Mouse (Mus musculus): Measurements from ENCODE around the gene Rab22a. TPM values are rescaled to one million over a fixed set of nuclear protein-coding genes. Genes with fewer than 3 reads are reported as not detected.

Rab22a gene
- polyA plus RNA-seq, 1 experiment: 24.6 TPM

GRCm38 (mm10) chr2:173657736-173658135 is 1.8 kb upstream of the Rab22a start:
- H3K4me1 ChIP-seq (ENCODE audit: control insufficient read depth, insufficient read depth, insufficient read length, low read length): peaks cover 13% of the 10 kb centered on the region
- no peak overlapping the region for H3K27ac ChIP-seq (replicated peaks; ENCODE audit: low read depth, low read length)
- H3K4me3 ChIP-seq (ENCODE audit: insufficient read depth, low read depth, low read length): no peak overlapping the region

GRCm38 (mm10) chr2:173658517-173658916 is 1.0 kb upstream of the Rab22a start:
- H3K4me1 ChIP-seq (ENCODE audit: control insufficient read depth, insufficient read depth, insufficient read length, low read length): peaks cover 13% of the 10 kb centered on the region
- H3K27ac ChIP-seq (replicated peaks; ENCODE audit: low read depth, low read length): no peak overlapping the region
- peak overlapping the region; percentile 63; the same call in 1 of the 2 replicates for H3K4me3 ChIP-seq (ENCODE audit: insufficient read depth, low read depth, low read length)

- peak overlapping the region; percentile 84 for H3K4me3 ChIP-seq (ENCODE audit: insufficient read depth, low read depth, low read length)
- H3K4me1 ChIP-seq (ENCODE audit: control insufficient read depth, insufficient read depth, insufficient read length, low read length): peaks cover 16% of the 10 kb centered on the region
- H3K27ac ChIP-seq (replicated peaks; ENCODE audit: low read depth, low read length): peak overlapping the region; percentile 62
Measured at GRCm38 (mm10) chr2:173659926-173660684, 545 bp downstream of the Rab22a start.

- Histone ChIP-seq H3K4me3 (ENCODE audit: insufficient read depth, low read depth, low read length) (no peak overlapping the region), H3K27ac (replicated peaks; ENCODE audit: low read depth, low read length) (no peak overlapping the region), H3K4me1 (ENCODE audit: control insufficient read depth, insufficient read depth, insufficient read length, low read length) (peaks cover 16% of the 10 kb centered on the region)
Measured at GRCm38 (mm10) chr2:173662255-173662950, 2.8 kb downstream of the Rab22a start.

- Histone ChIP-seq H3K4me1 (ENCODE audit: control insufficient read depth, insufficient read depth, insufficient read length, low read length) (peaks cover 10% of the 10 kb centered on the region), H3K4me3 (ENCODE audit: insufficient read depth, low read depth, low read length) (no peak overlapping the region), H3K27ac (replicated peaks; ENCODE audit: low read depth, low read length) (no peak overlapping the region)
Measured at GRCm38 (mm10) chr2:173664736-173665135, 5.2 kb downstream of the Rab22a start.

- H3K27ac ChIP-seq (replicated peaks; ENCODE audit: low read depth, low read length): no peak overlapping the region
- H3K4me3 ChIP-seq (ENCODE audit: insufficient read depth, low read depth, low read length): no peak overlapping the region
- H3K4me1 ChIP-seq (ENCODE audit: control insufficient read depth, insufficient read depth, insufficient read length, low read length): peaks cover 10% of the 10 kb centered on the region
Measured at GRCm38 (mm10) chr2:173665271-173665670, 5.7 kb downstream of the Rab22a start.

GRCm38 (mm10) chr2:173666876-173667275 is 7.3 kb downstream of the Rab22a start:
- Histone ChIP-seq H3K4me3 (ENCODE audit: insufficient read depth, low read depth, low read length) (no peak overlapping the region), H3K27ac (replicated peaks; ENCODE audit: low read depth, low read length) (no peak overlapping the region), H3K4me1 (ENCODE audit: control insufficient read depth, insufficient read depth, insufficient read length, low read length) (peaks cover 10% of the 10 kb centered on the region; the same call in 1 of the 2 replicates)

GRCm38 (mm10) chr2:173672328-173672896 is 12.9 kb downstream of the Rab22a start:
- no peak overlapping the region for H3K27ac ChIP-seq (replicated peaks; ENCODE audit: low read depth, low read length)
- no peak overlapping the region for H3K4me3 ChIP-seq (ENCODE audit: insufficient read depth, low read depth, low read length)
- H3K4me1 ChIP-seq (ENCODE audit: control insufficient read depth, insufficient read depth, insufficient read length, low read length): peaks cover 11% of the 10 kb centered on the region; the same call in 1 of the 2 replicates

GRCm38 (mm10) chr2:173673469-173673868 is 13.9 kb downstream of the Rab22a start:
- no peak overlapping the region for H3K4me3 ChIP-seq (ENCODE audit: insufficient read depth, low read depth, low read length)
- peaks cover 11% of the 10 kb centered on the region; the same call in 1 of the 2 replicates for H3K4me1 ChIP-seq (ENCODE audit: control insufficient read depth, insufficient read depth, insufficient read length, low read length)
- no peak overlapping the region for H3K27ac ChIP-seq (replicated peaks; ENCODE audit: low read depth, low read length)

GRCm38 (mm10) chr2:173678593-173678992 is 19.0 kb downstream of the Rab22a start:
- no peak overlapping the region for H3K27ac ChIP-seq (replicated peaks; ENCODE audit: low read depth, low read length)

GRCm38 (mm10) chr2:173679217-173679616 is 19.7 kb downstream of the Rab22a start:
- H3K27ac ChIP-seq (replicated peaks; ENCODE audit: low read depth, low read length): no peak overlapping the region

More at GRCm38 (mm10) chr2:173678593-173678992, 19.0 kb downstream of the Rab22a start:
- 0 out of 2 replicates have a peak, but pooled peaks cover 8% of the 10 kb centered on the region for H3K4me1 ChIP-seq (ENCODE audit: control insufficient read depth, insufficient read depth, insufficient read length, low read length)
- H3K4me3 ChIP-seq (ENCODE audit: insufficient read depth, low read depth, low read length): no peak overlapping the region

GRCm38 (mm10) chr2:173680153-173680552 is 20.6 kb downstream of the Rab22a start:
- H3K4me3 ChIP-seq (ENCODE audit: insufficient read depth, low read depth, low read length): no peak overlapping the region
- H3K27ac ChIP-seq (replicated peaks; ENCODE audit: low read depth, low read length): no peak overlapping the region
- H3K4me1 ChIP-seq (ENCODE audit: control insufficient read depth, insufficient read depth, insufficient read length, low read length): 0 out of 2 replicates have a peak, but pooled peaks cover 8% of the 10 kb centered on the region

More at GRCm38 (mm10) chr2:173679217-173679616, 19.7 kb downstream of the Rab22a start:
- H3K4me1 ChIP-seq (ENCODE audit: control insufficient read depth, insufficient read depth, insufficient read length, low read length): 0 out of 2 replicates have a peak, but pooled peaks cover 8% of the 10 kb centered on the region
- H3K4me3 ChIP-seq (ENCODE audit: insufficient read depth, low read depth, low read length): no peak overlapping the region

- no peak overlapping the region for H3K27ac ChIP-seq (replicated peaks; ENCODE audit: low read depth, low read length)
- 0 out of 2 replicates have a peak, but pooled peaks cover 8% of the 10 kb centered on the region for H3K4me1 ChIP-seq (ENCODE audit: control insufficient read depth, insufficient read depth, insufficient read length, low read length)
Measured at GRCm38 (mm10) chr2:173682773-173683172, 23.2 kb downstream of the Rab22a start.

GRCm38 (mm10) chr2:173685781-173686361 is 26.3 kb downstream of the Rab22a start:
- no peak overlapping the region for H3K4me3 ChIP-seq (ENCODE audit: insufficient read depth, low read depth, low read length)
- H3K4me1 ChIP-seq (ENCODE audit: control insufficient read depth, insufficient read depth, insufficient read length, low read length): no peaks in the 10 kb centered on the region
- no peak overlapping the region for H3K27ac ChIP-seq (replicated peaks; ENCODE audit: low read depth, low read length)

More at GRCm38 (mm10) chr2:173682773-173683172, 23.2 kb downstream of the Rab22a start:
- no peak overlapping the region for H3K4me3 ChIP-seq (ENCODE audit: insufficient read depth, low read depth, low read length)

- H3K4me1 ChIP-seq (ENCODE audit: control insufficient read depth, insufficient read depth, insufficient read length, low read length): no peaks in the 10 kb centered on the region
- H3K4me3 ChIP-seq (ENCODE audit: insufficient read depth, low read depth, low read length): no peak overlapping the region
- no peak overlapping the region for H3K27ac ChIP-seq (replicated peaks; ENCODE audit: low read depth, low read length)
Measured at GRCm38 (mm10) chr2:173687363-173687762, 27.8 kb downstream of the Rab22a start.
